Mouse (Mus musculus) ES-CJ7 (cell line): ENCODE data around the gene Olfr1306.

Source experiments
- DNase-seq: peaks from one replicate; pipeline ENCODE4 v3.0.0; 2011; ENCODE audit warnings: low read depth, low spot score

Gene Olfr1306

GRCm38 (mm10) chr2:111916171-111916570 is at the start of gene Olfr1306:
Gene Olfr1306 (minus strand): TSS chr2:111916271.
- DNase-seq = no peak

GRCm38 (mm10) chr2:111964844-111965243 is 48.8 kb upstream of the Olfr1306 start, which contains the start of gene Olfr1308:
Gene Olfr1308 (minus strand): TSS chr2:111964944.
- no peak for DNase-seq

DNA sequence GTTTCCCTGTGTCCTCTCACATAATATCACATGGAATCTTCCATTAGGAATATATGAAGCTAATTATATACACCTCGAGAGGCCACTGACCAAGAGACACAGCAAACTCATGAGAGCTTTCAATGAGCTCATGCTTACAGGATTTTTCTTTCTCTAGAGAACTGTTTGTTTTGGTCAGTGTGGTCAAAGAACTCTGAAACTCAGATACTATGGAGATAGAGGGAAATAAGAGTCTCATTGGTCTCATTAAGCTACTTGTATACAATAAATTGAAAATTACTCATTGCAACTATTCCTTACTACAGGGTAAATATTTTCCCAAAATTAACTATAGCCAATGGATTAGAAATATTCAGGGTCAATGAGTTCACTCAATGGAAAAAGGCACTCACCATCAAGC is 33.3 kb upstream of the Olfr1306 start, which contains the start of gene Olfr1307:
Olfr1307 (minus strand) TSS at position 101 of the 400 bp plus-strand sequence.
- DNase-seq = no peak

DNA sequence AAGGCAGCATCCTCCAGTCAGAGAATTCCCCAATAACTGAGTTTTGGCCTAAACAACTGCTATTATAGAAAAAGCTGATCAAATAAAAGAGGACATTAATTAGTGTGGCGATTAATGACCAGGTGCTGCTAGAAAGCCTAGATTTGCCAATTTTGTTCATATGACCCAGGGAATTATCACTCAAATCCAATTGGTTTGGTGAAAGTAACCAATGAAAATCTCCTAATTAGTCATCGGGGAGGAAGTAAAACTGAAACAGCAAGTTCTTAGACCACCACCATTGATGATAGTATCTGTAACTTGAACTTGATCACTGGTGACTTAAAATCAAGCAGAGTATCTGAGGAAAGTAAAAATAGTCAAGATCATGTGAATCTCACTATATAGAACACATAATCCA is 39.0 kb downstream of the Olfr1306 start, which contains the start of gene Olfr1305:
Olfr1305 (minus strand) TSS at position 101 of the 400 bp plus-strand sequence.
- DNase-seq = no peak
